11 mouse cellular contexts compared by ENCODE assay signal in genomic region chr2:163437800-163438199, GRCm38 (mm10). TPM values are rescaled to one million over a fixed set of nuclear protein-coding genes. Genes with fewer than 3 reads are reported as not detected.
DNase-seq lines count a peak whose midpoint lies in the region; ATAC-seq lines count a peak whose summit lies in the region.
"Had no signal": no experiment of that assay in that cellular context is flagged by ENCODE, and none has a peak within 500 bp of the region (broad histone marks: within the 10 kb centered on the region; RNA-seq: fewer than 3 reads in every experiment).

No protein-coding gene starts in this region.

- peaks cover 33% of the 10 kb centered on the region for H3K4me1 ChIP-seq in forebrain, embryonic 13.5 days
- H3K4me1 ChIP-seq in midbrain, embryonic 14.5 days (ENCODE audit: control insufficient read depth, insufficient read depth, low read length), result peaks cover 26% of the 10 kb centered on the region

- peak; percentile 17; the same call in 1 of the 2 replicates for ATAC-seq in frontal cortex, adult (ENCODE audit: low TSS enrichment)
- ATAC-seq in forebrain, embryonic 13.5 days, result no peak
- ATAC-seq in midbrain, embryonic 14.5 days (ENCODE audit: low FRiP score, low TSS enrichment), result no peak
- no peak for ATAC-seq in erythroid progenitor cell, adult 5-6 weeks (replicated peaks; ENCODE audit: low FRiP score, poor library complexity, severe bottlenecking)

- peak overlapping the region; percentile 48 for H3K27ac ChIP-seq in forebrain, embryonic 13.5 days
- peak overlapping the region; percentile 92 for H3K27ac ChIP-seq in midbrain, embryonic 14.5 days (replicated peaks; ENCODE audit: low read depth, low read length)

- peak overlapping the region; percentile 80 for H3K4me3 ChIP-seq in forebrain, embryonic 13.5 days
- peak overlapping the region; percentile 91 for H3K4me3 ChIP-seq in midbrain, embryonic 14.5 days (replicated peaks; ENCODE audit: low read depth, low read length)

- peak overlapping the region; percentile 71 for H3K4me2 ChIP-seq in forebrain, embryonic 13.5 days
- H3K4me2 ChIP-seq in midbrain, embryonic 14.5 days (ENCODE audit: low read length), result peak overlapping the region; percentile 75

- no peaks in the 10 kb centered on the region for H3K36me3 ChIP-seq in forebrain, embryonic 13.5 days (ENCODE audit: poor library complexity, severe bottlenecking)
- H3K36me3 ChIP-seq in midbrain, embryonic 14.5 days (ENCODE audit: control insufficient read depth, insufficient read depth, low read length), result 0 out of 2 replicates have a peak, but pooled peaks cover 4% of the 10 kb centered on the region

- H3K9ac ChIP-seq in forebrain, embryonic 13.5 days, result peak overlapping the region; percentile 84
- H3K9ac ChIP-seq in midbrain, embryonic 14.5 days (replicated peaks; ENCODE audit: low read length), result peak overlapping the region; percentile 94

- 0 out of 2 replicates have a peak, but pooled peaks cover 3% of the 10 kb centered on the region for H3K27me3 ChIP-seq in forebrain, embryonic 13.5 days
- H3K27me3 ChIP-seq in midbrain, embryonic 14.5 days (ENCODE audit: control insufficient read depth, insufficient read depth, low read length), result no peaks in the 10 kb centered on the region

- H3K9me3 ChIP-seq in forebrain, embryonic 13.5 days (replicated peaks), result no peaks in the 10 kb centered on the region
- H3K9me3 ChIP-seq in midbrain, embryonic 14.5 days (ENCODE audit: control insufficient read depth, low read length), result no peaks in the 10 kb centered on the region

- no peak for DNase-seq in frontal cortex, postnatal 14 days (ENCODE audit: low spot score in 2 of 2)
- peak; percentile 39 for DNase-seq in ES-CJ7 (ENCODE audit: low read depth, low spot score)
- DNase-seq in midbrain, embryonic 14.5 days, result peak; percentile 16
- DNase-seq in spleen, postnatal 10 days (ENCODE audit: low spot score in 2 of 2), result no peak
- DNase-seq in layer of hippocampus, postnatal 14 days (ENCODE audit: low spot score in 2 of 2), result no peak
- DNase-seq: lung, adult 18-20 months had no signal

- 36% methylated on average over 4 of the region's 4 CpGs for WGBS in forebrain, embryonic 13.5 days
- 36% methylated on average over 4 of the region's 4 CpGs for WGBS in midbrain, embryonic 14.5 days

RNA-seq across cellular contexts. Expression of gene Gdap1l1, which starts 0.5 kb away (rescaled TPM):
- polyA plus RNA-seq in forebrain, embryonic 13.5 days (2015; fragmentation: Nextera tagmentation; extraction: Ambion mirVana), result 79.5 and 82.0 TPM in 2 replicates
- polyA plus RNA-seq in midbrain, embryonic 14.5 days (2014; fragmentation: Nextera tagmentation; extraction: Ambion mirVana), result 135 and 150 TPM in 2 replicates
- total RNA-seq in erythroid progenitor cell, adult 5-6 weeks (2015; ENCODE audit: low replicate concordance), result not detected in 2 replicates
- total RNA-seq in erythroid progenitor cell, adult 5-6 weeks (2017; ENCODE audit: low replicate concordance), result not detected in 2 replicates
- total RNA-seq in layer of hippocampus, postnatal 14 days (2021), result 10 to 100 TPM; 76.6 to 80.3 TPM
- total RNA-seq: neutrophil, adult 5-6 weeks had no signal

RNA-seq across cellular contexts. Expression of gene Oser1, which starts 13.3 kb away (rescaled TPM):
- 80.1 and 83.3 TPM in 2 replicates for polyA plus RNA-seq in forebrain, embryonic 13.5 days (2015; fragmentation: Nextera tagmentation; extraction: Ambion mirVana)
- polyA plus RNA-seq in midbrain, embryonic 14.5 days (2014; fragmentation: Nextera tagmentation; extraction: Ambion mirVana), result 78.5 and 84.3 TPM in 2 replicates
- total RNA-seq in erythroid progenitor cell, adult 5-6 weeks (2015; ENCODE audit: low replicate concordance), result 46.1 and 53.7 TPM in 2 replicates
- 18.8 and 32.0 TPM in 2 replicates for total RNA-seq in erythroid progenitor cell, adult 5-6 weeks (2017; ENCODE audit: low replicate concordance)
- 10 to 100 TPM; 17.8 to 19.5 TPM for total RNA-seq in layer of hippocampus, postnatal 14 days (2021)

RNA-seq across cellular contexts. Expression of gene Fitm2, which starts 34.6 kb away (rescaled TPM):
- polyA plus RNA-seq in forebrain, embryonic 13.5 days (2015; fragmentation: Nextera tagmentation; extraction: Ambion mirVana), result 10.2 and 11.0 TPM in 2 replicates
- 13.0 and 13.6 TPM in 2 replicates for polyA plus RNA-seq in midbrain, embryonic 14.5 days (2014; fragmentation: Nextera tagmentation; extraction: Ambion mirVana)
- 1.1 TPM in 1 of 2 replicates, not detected in the other for total RNA-seq in erythroid progenitor cell, adult 5-6 weeks (2015; ENCODE audit: low replicate concordance)
- total RNA-seq in erythroid progenitor cell, adult 5-6 weeks (2017; ENCODE audit: low replicate concordance), result 0.26 and 1.7 TPM in 2 replicates
- total RNA-seq in layer of hippocampus, postnatal 14 days (2021), result 10 to 100 TPM; 17.8 to 20.5 TPM

RNA-seq across cellular contexts. Expression of gene Jph2, which starts 40.0 kb away (rescaled TPM):
- polyA plus RNA-seq in forebrain, embryonic 13.5 days (2015; fragmentation: Nextera tagmentation; extraction: Ambion mirVana), result 0.12 and 0.18 TPM in 2 replicates
- polyA plus RNA-seq in midbrain, embryonic 14.5 days (2014; fragmentation: Nextera tagmentation; extraction: Ambion mirVana), result 0.30 and 0.37 TPM in 2 replicates
- not detected in 2 replicates for total RNA-seq in erythroid progenitor cell, adult 5-6 weeks (2015; ENCODE audit: low replicate concordance)
- total RNA-seq in erythroid progenitor cell, adult 5-6 weeks (2017; ENCODE audit: low replicate concordance), result not detected in 2 replicates
- under 1 TPM; 0.46 to 0.64 TPM for total RNA-seq in layer of hippocampus, postnatal 14 days (2021)
- total RNA-seq: neutrophil, adult 5-6 weeks had no signal

RNA-seq across cellular contexts. Expression of gene R3hdml, which starts 54.3 kb away (rescaled TPM):
- 0.16 TPM in 1 of 2 replicates, not detected in the other for polyA plus RNA-seq in forebrain, embryonic 13.5 days (2015; fragmentation: Nextera tagmentation; extraction: Ambion mirVana)
- not detected in 2 replicates for polyA plus RNA-seq in midbrain, embryonic 14.5 days (2014; fragmentation: Nextera tagmentation; extraction: Ambion mirVana)
- total RNA-seq in erythroid progenitor cell, adult 5-6 weeks (2015; ENCODE audit: low replicate concordance), result not detected in 2 replicates
- total RNA-seq in erythroid progenitor cell, adult 5-6 weeks (2017; ENCODE audit: low replicate concordance), result not detected in 2 replicates
- not detected for total RNA-seq in layer of hippocampus, postnatal 14 days (2021)
- total RNA-seq: gastrocnemius, adult 18-20 months; neutrophil, adult 5-6 weeks had no signal

Comparison
In these comparisons a context has a peak if more than half of its experiments do, and no peak if none do; other contexts are left out.
1. DNase-seq: peak in ES-CJ7 (single experiment) and midbrain, embryonic 14.5 days (single experiment); none in frontal cortex, postnatal 14 days (0 of 2), spleen, postnatal 10 days (0 of 2) and layer of hippocampus, postnatal 14 days (0 of 2).
2. RNA of gene Gdap1l1, which starts 0.5 kb away (total RNA-seq): 76.6 to 80.3 TPM in layer of hippocampus, postnatal 14 days; not detected in erythroid progenitor cell, adult 5-6 weeks; every median in the first group is over 10 times any median in the second.
3. RNA of gene Fitm2, which starts 34.6 kb away (total RNA-seq): 17.8 to 20.5 TPM in layer of hippocampus, postnatal 14 days; 0.26 to 1.7 TPM in erythroid progenitor cell, adult 5-6 weeks; every median in the first group is over 4 times any median in the second.